Mouse (Mus musculus): ENCODE data around the gene Pacrg.

Pacrg gene

GRCm38 (mm10) chr17:10840148-10840707 lies at the start of gene Pacrg, which contains the start of gene Prkn:
Gene Pacrg (minus strand): TSS chr17:10840311.
Gene Prkn (plus strand): TSS chr17:10840384.
- peak; percentile 99 for DNase-seq (ENCODE audit: low read depth, low spot score)

GRCm38 (mm10) chr17:10887924-10888323 lies 47.8 kb upstream of the Pacrg start:
- no peak for DNase-seq (ENCODE audit: low read depth, low spot score)

- no peak for DNase-seq (ENCODE audit: low read depth, low spot score)
Observed at GRCm38 (mm10) chr17:10882260-10882659, 42.1 kb upstream of the Pacrg start.

GRCm38 (mm10) chr17:10878986-10879385 lies 38.9 kb upstream of the Pacrg start:
- DNase-seq (ENCODE audit: low read depth, low spot score), result no peak

DNA sequence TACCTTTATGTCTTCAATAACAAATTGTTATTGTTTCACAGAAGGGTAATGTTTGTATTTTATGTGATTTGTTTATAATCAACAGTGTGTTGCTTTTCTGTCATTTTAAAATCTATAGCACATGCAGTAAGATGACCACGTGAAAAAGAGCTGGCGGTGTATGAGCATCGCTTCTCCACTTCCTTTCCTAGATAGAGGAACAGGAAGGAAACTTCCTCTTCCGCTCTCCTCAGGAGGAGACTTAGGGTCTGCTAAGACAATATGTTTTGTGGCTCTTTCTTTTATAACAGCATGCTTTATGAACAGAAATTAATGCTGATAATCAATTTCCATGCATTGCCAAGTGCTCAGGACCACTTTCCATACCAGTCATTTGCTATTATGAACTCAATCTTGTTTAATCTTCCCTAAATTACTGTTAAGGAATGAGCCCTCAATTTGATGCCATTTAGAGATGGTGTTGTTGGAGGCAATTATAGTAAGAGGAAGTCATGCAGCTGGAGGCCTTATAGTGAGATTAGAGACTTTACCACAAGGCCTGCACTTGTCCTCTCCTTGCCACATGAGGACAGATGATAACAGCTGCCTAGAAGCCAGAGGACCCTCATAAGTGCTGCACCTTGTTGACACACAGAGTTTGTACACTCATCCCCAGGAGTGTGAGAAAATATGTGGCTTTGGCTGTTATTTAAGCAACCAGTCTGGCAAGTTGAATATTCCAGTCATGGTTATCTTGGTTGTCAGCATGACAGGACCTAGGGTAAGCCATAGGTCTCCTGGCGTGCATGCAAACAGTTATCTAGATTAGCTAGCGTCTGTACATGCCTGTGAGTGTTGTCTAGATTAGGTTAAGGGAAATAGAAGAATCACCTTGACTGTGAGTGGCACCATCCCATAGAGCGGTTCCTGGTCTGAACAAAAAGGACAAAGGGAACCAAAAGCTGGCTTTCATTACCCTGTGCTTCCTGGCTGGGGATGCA lies 34.4 kb upstream of the Pacrg start:
- no peak for DNase-seq (ENCODE audit: low read depth, low spot score)

GRCm38 (mm10) chr17:10854207-10854606 lies 14.1 kb upstream of the Pacrg start:
- DNase-seq (ENCODE audit: low read depth, low spot score), result no peak

- DNase-seq (ENCODE audit: low read depth, low spot score), result peak; percentile 37
Observed at GRCm38 (mm10) chr17:10840731-10841201, 655 bp upstream of the Pacrg start.

DNA sequence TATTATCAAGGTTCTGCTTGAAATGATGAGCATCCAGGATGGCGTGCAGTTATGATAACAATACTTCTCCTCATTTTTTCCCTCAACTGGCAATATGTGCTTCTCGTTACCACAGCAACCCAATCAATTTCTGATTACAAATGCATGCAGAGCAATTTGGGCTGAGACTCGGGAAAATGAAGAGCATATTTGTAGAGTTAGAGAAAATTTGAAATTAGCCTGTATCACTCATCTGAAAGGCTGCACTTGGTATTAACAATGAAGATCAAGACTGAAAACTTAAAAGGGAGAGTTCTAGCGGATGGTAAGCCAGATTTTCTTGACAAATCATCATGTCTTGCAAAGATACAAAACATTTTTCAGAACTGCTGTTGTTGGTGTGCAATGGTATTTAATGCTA lies 21.1 kb downstream of the Pacrg start:
- no peak for DNase-seq (ENCODE audit: low read depth, low spot score)

- no peak for DNase-seq (ENCODE audit: low read depth, low spot score)
Observed at GRCm38 (mm10) chr17:10808571-10808970, 31.5 kb downstream of the Pacrg start.

DNA sequence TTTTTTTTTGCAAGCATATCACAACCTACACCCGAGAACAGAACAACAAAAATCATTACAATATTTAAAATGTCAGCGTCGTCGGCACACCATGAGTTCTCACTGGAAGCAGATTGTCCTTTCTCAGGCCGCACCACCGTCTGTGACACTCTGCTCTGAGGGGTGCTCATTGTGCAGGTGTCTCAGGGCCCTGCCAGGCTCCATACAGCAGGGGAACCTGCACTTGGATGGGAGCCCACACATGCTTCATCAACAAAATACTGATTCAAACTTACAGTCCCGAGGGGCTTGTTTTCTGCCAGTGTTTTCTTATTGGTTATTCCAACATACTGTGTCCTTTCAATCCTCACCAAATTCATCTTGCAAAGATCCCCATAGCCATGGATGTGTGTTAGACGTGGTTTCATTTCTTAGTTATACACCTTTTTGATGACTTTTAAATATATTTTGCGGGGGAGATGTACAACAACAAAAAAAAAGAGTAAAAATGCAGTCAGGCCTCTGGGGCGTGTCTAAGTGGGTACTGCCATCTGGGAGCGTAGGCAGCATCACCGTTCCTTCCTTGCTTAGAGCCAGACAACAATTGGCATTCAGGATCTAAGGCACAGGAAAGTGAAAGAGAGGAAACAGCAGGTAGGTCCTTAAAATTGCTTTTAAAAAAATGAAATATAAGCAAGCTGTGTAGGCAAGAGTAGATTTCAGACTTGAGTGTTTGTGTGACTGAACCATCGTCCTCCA lies 32.7 kb downstream of the Pacrg start:
- no peak for DNase-seq (ENCODE audit: low read depth, low spot score)

GRCm38 (mm10) chr17:10806692-10807091 lies 33.4 kb downstream of the Pacrg start:
- DNase-seq (ENCODE audit: low read depth, low spot score), result no peak

- no peak for DNase-seq (ENCODE audit: low read depth, low spot score)
Observed at GRCm38 (mm10) chr17:10791661-10792060, 48.5 kb downstream of the Pacrg start.

- DNase-seq (ENCODE audit: low read depth, low spot score), result no peak
Observed at GRCm38 (mm10) chr17:10784401-10784920, 55.6 kb downstream of the Pacrg start.

GRCm38 (mm10) chr17:10776503-10776902 lies 63.6 kb downstream of the Pacrg start:
- DNase-seq (ENCODE audit: low read depth, low spot score), result no peak

DNA sequence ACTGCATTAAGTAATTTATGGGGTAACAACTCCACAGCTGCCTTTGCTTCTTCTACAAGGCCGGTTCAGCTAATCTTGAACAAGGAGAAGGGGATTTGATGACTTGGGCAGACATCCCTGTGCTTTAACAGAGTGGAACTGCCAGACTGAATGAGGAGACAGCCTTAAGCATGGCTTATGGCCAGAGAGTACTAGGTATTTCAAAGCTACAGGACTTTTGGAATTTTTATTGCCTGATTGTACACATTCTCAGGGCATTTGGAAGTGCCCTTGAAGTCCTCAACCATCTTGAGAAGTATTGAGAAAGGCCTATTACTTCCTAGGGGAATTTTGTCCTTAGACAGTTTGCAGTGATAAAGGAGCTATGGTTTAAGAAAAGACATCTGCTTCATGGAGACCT lies 65.6 kb downstream of the Pacrg start:
- no peak for DNase-seq (ENCODE audit: low read depth, low spot score)

GRCm38 (mm10) chr17:10772207-10772606 lies 67.9 kb downstream of the Pacrg start:
- DNase-seq (ENCODE audit: low read depth, low spot score), result no peak

DNA sequence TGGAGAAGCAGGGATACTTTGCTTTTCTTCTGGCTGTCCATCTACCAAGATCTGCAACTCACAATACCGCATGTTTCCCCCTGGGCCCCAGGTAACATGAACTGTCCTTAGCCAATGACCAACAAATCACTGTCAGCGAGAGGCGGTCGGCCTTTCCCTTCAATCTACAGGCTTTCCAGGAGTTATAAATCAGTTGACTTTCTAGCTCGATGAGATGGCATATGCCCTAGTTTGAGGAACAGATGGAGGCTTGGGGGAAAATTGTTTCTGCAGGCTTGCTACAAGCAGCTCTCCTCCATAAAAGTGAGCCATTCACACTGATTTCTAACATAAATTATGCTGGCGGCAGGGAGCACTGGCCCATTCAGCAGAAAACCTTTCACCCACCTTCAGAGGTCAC lies 70.2 kb downstream of the Pacrg start:
- no peak for DNase-seq (ENCODE audit: low read depth, low spot score)

GRCm38 (mm10) chr17:10766735-10767406 lies 73.2 kb downstream of the Pacrg start:
- DNase-seq (ENCODE audit: low read depth, low spot score), result no peak

DNA sequence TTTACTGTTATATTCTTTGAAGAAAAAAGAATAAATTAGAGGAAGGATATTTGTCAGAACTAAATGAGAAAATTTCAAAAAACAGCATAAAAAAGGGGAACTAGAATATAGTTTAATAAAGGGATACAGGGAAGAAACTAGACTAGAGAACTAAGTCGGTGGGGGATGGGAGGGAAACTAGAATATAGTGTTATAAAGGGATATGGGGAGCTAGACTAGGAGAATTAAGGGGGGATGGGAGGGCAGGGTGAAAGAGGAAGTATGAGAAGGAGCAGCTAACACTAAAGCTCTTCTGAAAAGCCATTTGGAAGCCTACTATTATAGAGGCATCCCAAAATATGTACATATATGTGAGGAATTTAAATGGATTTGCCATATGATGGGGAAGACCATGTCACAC lies 75.8 kb downstream of the Pacrg start:
- DNase-seq (ENCODE audit: low read depth, low spot score), result no peak

DNA sequence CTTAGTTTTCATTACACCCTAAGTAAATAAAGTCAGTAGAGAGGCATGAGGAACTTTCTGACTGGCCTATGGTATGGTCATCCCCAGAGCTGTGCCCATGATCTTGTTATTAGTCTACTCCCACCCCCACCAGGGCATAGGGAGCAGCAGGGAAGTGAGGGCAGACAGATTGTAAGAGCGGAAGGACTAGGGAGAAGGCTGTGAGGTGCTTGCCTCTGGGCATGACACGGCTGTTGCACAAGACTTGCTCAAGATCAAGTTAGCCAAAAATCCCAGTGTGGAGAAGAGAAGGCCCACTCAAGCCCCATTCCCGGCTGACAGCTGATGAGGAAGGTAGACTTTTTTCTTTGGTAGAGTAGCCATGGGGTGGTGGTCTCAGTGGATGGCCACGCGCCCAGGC lies 82.7 kb downstream of the Pacrg start:
- DNase-seq (ENCODE audit: low read depth, low spot score), result no peak

All from retina, adult 2 months (tissue).